Comparison of ENCODE assay signal across 29 mouse cellular contexts in genomic region chr4:141818861-141819260, GRCm38 (mm10). TPM values are rescaled to one million over a fixed set of nuclear protein-coding genes. Genes with fewer than 3 reads are reported as not detected.
DNase-seq lines count a peak whose midpoint lies in the region; ATAC-seq and TF ChIP-seq lines count a peak whose summit lies in the region.
"Had no signal": no experiment of that assay in that cellular context is flagged by ENCODE, and none has a peak within 500 bp of the region (broad histone marks: within the 10 kb centered on the region; RNA-seq: fewer than 3 reads in every experiment).

No protein-coding gene starts in this region.

- TF ChIP-seq EP300 in liver, postnatal 0 days (IDR thresholded peaks at IDR 0.05; ENCODE audit: low read depth): no peak

- ATAC-seq in midbrain, embryonic 11.5 days (ENCODE audit: low FRiP score): no peak
- ATAC-seq in liver, postnatal 0 days: no peak
- ATAC-seq: activated CD4-positive, CD25-positive, alpha-beta regulatory T cell, adult 4 months; forebrain, embryonic 13.5 days; forebrain, embryonic 15.5 days; forebrain, postnatal 0 days had no signal

- no peaks in the 10 kb centered on the region; the same call in 1 of the 2 replicates for H3K4me1 ChIP-seq in midbrain, embryonic 11.5 days (ENCODE audit: control insufficient read depth, insufficient read depth, low read length)
- H3K4me1 ChIP-seq in midbrain, embryonic 10.5 days: peaks cover 16% of the 10 kb centered on the region
- H3K4me1 ChIP-seq in E14TG2a.4 (replicated peaks; ENCODE audit: low read depth, low read length): peaks cover 52% of the 10 kb centered on the region
- H3K4me1 ChIP-seq in liver, postnatal 0 days (ENCODE audit: insufficient read depth): peaks cover 5% of the 10 kb centered on the region; the same call in 1 of the 2 replicates
- H3K4me1 ChIP-seq: embryonic facial prominence, embryonic 12.5 days; forebrain, embryonic 13.5 days; forebrain, embryonic 15.5 days had no signal

- no peak overlapping the region for H3K4me2 ChIP-seq in midbrain, embryonic 11.5 days
- no peak overlapping the region for H3K4me2 ChIP-seq in liver, postnatal 0 days (ENCODE audit: low read depth, low read length)
- H3K4me2 ChIP-seq: embryonic facial prominence, embryonic 12.5 days; forebrain, embryonic 13.5 days; forebrain, embryonic 15.5 days had no signal

- H3K9me3 ChIP-seq in midbrain, embryonic 11.5 days (ENCODE audit: control insufficient read depth, low read length): no peaks in the 10 kb centered on the region
- H3K9me3 ChIP-seq in midbrain, embryonic 10.5 days (replicated peaks): no peaks in the 10 kb centered on the region
- H3K9me3 ChIP-seq in E14TG2a.4 (ENCODE audit: low read length): no peaks in the 10 kb centered on the region
- no peaks in the 10 kb centered on the region for H3K9me3 ChIP-seq in liver, postnatal 0 days (ENCODE audit: low read length)
- H3K9me3 ChIP-seq: embryonic facial prominence, embryonic 10.5 days; embryonic facial prominence, embryonic 12.5 days; forebrain, embryonic 13.5 days; forebrain, embryonic 15.5 days had no signal

- WGBS in midbrain, embryonic 11.5 days: 92% methylated on average over 13 of the region's 13 CpGs
- WGBS in midbrain, embryonic 10.5 days: 91% methylated on average over 13 of the region's 13 CpGs
- WGBS in liver, postnatal 0 days (ENCODE audit: insufficient replicate concordance): 87% methylated on average over 13 of the region's 13 CpGs

- no peak overlapping the region for H3K4me3 ChIP-seq in midbrain, embryonic 11.5 days (ENCODE audit: low read depth, low read length)
- no peak overlapping the region for H3K4me3 ChIP-seq in midbrain, embryonic 10.5 days
- H3K4me3 ChIP-seq in E14TG2a.4 (replicated peaks; ENCODE audit: low read length): 0 out of 2 replicates have a peak overlapping the region, but pooled peaks have one; percentile 24
- H3K4me3 ChIP-seq in liver, postnatal 0 days (ENCODE audit: low read depth, low read length): no peak overlapping the region
- H3K4me3 ChIP-seq: embryonic facial prominence, embryonic 10.5 days; embryonic facial prominence, embryonic 12.5 days; forebrain, embryonic 13.5 days; forebrain, embryonic 15.5 days had no signal

- H3K27me3 ChIP-seq in midbrain, embryonic 11.5 days (ENCODE audit: control insufficient read depth, insufficient read depth, low read length): no peaks in the 10 kb centered on the region
- H3K27me3 ChIP-seq in midbrain, embryonic 10.5 days (ENCODE audit: low read depth, poor library complexity, severe bottlenecking): no peaks in the 10 kb centered on the region
- peaks cover 8% of the 10 kb centered on the region for H3K27me3 ChIP-seq in E14TG2a.4 (ENCODE audit: insufficient read depth, low read length)
- no peaks in the 10 kb centered on the region for H3K27me3 ChIP-seq in liver, postnatal 0 days (ENCODE audit: insufficient read depth, low read length)
- H3K27me3 ChIP-seq: embryonic facial prominence, embryonic 12.5 days; forebrain, embryonic 13.5 days; forebrain, embryonic 15.5 days had no signal

- DNase-seq in midbrain, embryonic 11.5 days (ENCODE audit: low spot score, missing footprints): peak; percentile 51
- no peak for DNase-seq in midbrain, embryonic 10.5 days (ENCODE audit: low spot score)
- peak; percentile 6 for DNase-seq in thymus, postnatal 4 days
- no peak for DNase-seq in thymus, postnatal 36 days
- peak; percentile 23 for DNase-seq in ES-CJ7 (ENCODE audit: low read depth, low spot score)
- no peak for DNase-seq in liver, postnatal 0 days
- no peak for DNase-seq in layer of hippocampus, postnatal 14 days (ENCODE audit: low spot score in 2 of 2)
- DNase-seq: adrenal gland, adult 8-10 months; adrenal gland, postnatal 14 days; adrenal gland, postnatal 36 days; cerebellum, adult 11-12 months; cerebellum, adult 2 months; cerebellum, adult 9-10 months; cerebellum, postnatal 10 days; cerebellum, postnatal 25 days; forebrain, postnatal 0 days had no signal

- no peak overlapping the region for H3K27ac ChIP-seq in midbrain, embryonic 11.5 days (ENCODE audit: low read depth, low read length)
- no peak overlapping the region for H3K27ac ChIP-seq in midbrain, embryonic 10.5 days (replicated peaks)
- no peak overlapping the region for H3K27ac ChIP-seq in liver, postnatal 0 days (ENCODE audit: low read depth)
- H3K27ac ChIP-seq: embryonic facial prominence, embryonic 10.5 days; embryonic facial prominence, embryonic 12.5 days; forebrain, embryonic 13.5 days; forebrain, embryonic 15.5 days had no signal

- H3K9ac ChIP-seq in midbrain, embryonic 11.5 days (ENCODE audit: low read length): no peak overlapping the region
- H3K9ac ChIP-seq in liver, postnatal 0 days (replicated peaks): no peak overlapping the region
- H3K9ac ChIP-seq: embryonic facial prominence, embryonic 12.5 days; forebrain, embryonic 13.5 days; forebrain, embryonic 15.5 days; forebrain, postnatal 0 days had no signal

- no peaks in the 10 kb centered on the region for H3K36me3 ChIP-seq in midbrain, embryonic 11.5 days (ENCODE audit: control insufficient read depth, insufficient read depth, low read length)
- peaks cover 21% of the 10 kb centered on the region for H3K36me3 ChIP-seq in midbrain, embryonic 10.5 days
- peaks cover 20% of the 10 kb centered on the region for H3K36me3 ChIP-seq in E14TG2a.4 (ENCODE audit: insufficient read depth, low read length)
- peaks cover 2% of the 10 kb centered on the region; the same call in 1 of the 2 replicates for H3K36me3 ChIP-seq in liver, postnatal 0 days (replicated peaks; ENCODE audit: insufficient read depth, low read length)

- TF ChIP-seq CTCF in E14TG2a.4 (conservative IDR thresholded peaks at IDR 0.05; ENCODE audit: low read length): no peak
- no peak for TF ChIP-seq CTCF in liver, postnatal 0 days (IDR thresholded peaks at IDR 0.05; ENCODE audit: low read depth)

RNA-seq across cellular contexts. Expression of gene Cela2a, which starts 7.1 kb away (rescaled TPM):
- polyA plus RNA-seq in midbrain, embryonic 11.5 days (2014; fragmentation: Nextera tagmentation; extraction: Ambion mirVana): not detected in 2 replicates
- polyA plus RNA-seq in midbrain, embryonic 10.5 days (2016; fragmentation: Nextera tagmentation; extraction: Ambion mirVana): not detected in 2 replicates
- 0.61 and 28.3 TPM in 2 replicates for polyA plus RNA-seq in liver, postnatal 0 days (2015; fragmentation: Nextera tagmentation; extraction: Ambion mirVana)
- not detected for total RNA-seq in layer of hippocampus, postnatal 14 days (2021)
- total RNA-seq: adrenal gland, adult 18-20 months; adrenal gland, adult 8-10 months; adrenal gland, postnatal 36 days; forebrain, postnatal 0 days; MEL had no signal
- polyA plus RNA-seq: C2C12; embryonic facial prominence, embryonic 10.5 days; embryonic facial prominence, embryonic 12.5 days; embryonic facial prominence, embryonic 14.5 days; forebrain, embryonic 11.5 days; forebrain, embryonic 15.5 days had no signal

RNA-seq across cellular contexts. Expression of gene Casp9, which starts 25.4 kb away (rescaled TPM):
- 17.8 and 18.6 TPM in 2 replicates for polyA plus RNA-seq in midbrain, embryonic 11.5 days (2014; fragmentation: Nextera tagmentation; extraction: Ambion mirVana)
- polyA plus RNA-seq in midbrain, embryonic 10.5 days (2016; fragmentation: Nextera tagmentation; extraction: Ambion mirVana): 24.4 and 28.8 TPM in 2 replicates
- 6.3 and 7.4 TPM in 2 replicates for polyA plus RNA-seq in liver, postnatal 0 days (2015; fragmentation: Nextera tagmentation; extraction: Ambion mirVana)
- total RNA-seq in layer of hippocampus, postnatal 14 days (2021): 10 to 100 TPM; 23.1 to 23.3 TPM

RNA-seq across cellular contexts. Expression of gene Ctrc, which starts 27.3 kb away (rescaled TPM):
- polyA plus RNA-seq in midbrain, embryonic 11.5 days (2014; fragmentation: Nextera tagmentation; extraction: Ambion mirVana): not detected in 2 replicates
- polyA plus RNA-seq in midbrain, embryonic 10.5 days (2016; fragmentation: Nextera tagmentation; extraction: Ambion mirVana): not detected in 2 replicates
- not detected in 2 replicates for polyA plus RNA-seq in liver, postnatal 0 days (2015; fragmentation: Nextera tagmentation; extraction: Ambion mirVana)
- not detected for total RNA-seq in layer of hippocampus, postnatal 14 days (2021)
- total RNA-seq: adrenal gland, adult 18-20 months; adrenal gland, adult 8-10 months; adrenal gland, postnatal 14 days; adrenal gland, postnatal 36 days; ES-E14; forebrain, postnatal 0 days; MEL had no signal
- polyA plus RNA-seq: activated CD4-positive, CD25-positive, alpha-beta regulatory T cell, adult 4 months; C2C12; cerebellum, adult 2 months; cortical plate, adult 2 months; embryonic facial prominence, embryonic 10.5 days; embryonic facial prominence, embryonic 12.5 days; embryonic facial prominence, embryonic 14.5 days; forebrain, embryonic 11.5 days; forebrain, embryonic 13.5 days; forebrain, embryonic 15.5 days; forebrain, postnatal 0 days had no signal

RNA-seq across cellular contexts. Expression of gene Dnajc16, which starts 28.1 kb away (rescaled TPM):
- polyA plus RNA-seq in midbrain, embryonic 11.5 days (2014; fragmentation: Nextera tagmentation; extraction: Ambion mirVana): 4.7 and 5.4 TPM in 2 replicates
- 4.4 and 5.3 TPM in 2 replicates for polyA plus RNA-seq in midbrain, embryonic 10.5 days (2016; fragmentation: Nextera tagmentation; extraction: Ambion mirVana)
- 2.7 TPM in 2 replicates for polyA plus RNA-seq in liver, postnatal 0 days (2015; fragmentation: Nextera tagmentation; extraction: Ambion mirVana)
- total RNA-seq in layer of hippocampus, postnatal 14 days (2021): 10 to 100 TPM; 29.4 to 33.3 TPM

RNA-seq across cellular contexts. Expression of gene Efhd2, which starts 55.9 kb away (rescaled TPM):
- 34.7 and 36.3 TPM in 2 replicates for polyA plus RNA-seq in midbrain, embryonic 11.5 days (2014; fragmentation: Nextera tagmentation; extraction: Ambion mirVana)
- 50.1 and 69.2 TPM in 2 replicates for polyA plus RNA-seq in midbrain, embryonic 10.5 days (2016; fragmentation: Nextera tagmentation; extraction: Ambion mirVana)
- 37.1 and 39.9 TPM in 2 replicates for polyA plus RNA-seq in liver, postnatal 0 days (2015; fragmentation: Nextera tagmentation; extraction: Ambion mirVana)
- total RNA-seq in layer of hippocampus, postnatal 14 days (2021): 10 to 100 TPM; 55.2 to 60.4 TPM

Comparison
In these comparisons a context has a peak if more than half of its experiments do, and no peak if none do; other contexts are left out.
1. DNase-seq: peak in midbrain, embryonic 11.5 days (single experiment), thymus, postnatal 4 days (single experiment) and ES-CJ7 (single experiment); none in midbrain, embryonic 10.5 days (single experiment), thymus, postnatal 36 days (0 of 2), liver, postnatal 0 days (single experiment) and layer of hippocampus, postnatal 14 days (0 of 2).